Mouse (Mus musculus): ENCODE measurements around the gene Sumf1.

Gene Sumf1

GRCm38 (mm10) chr6:108092646-108093045 is 92.7 kb downstream of the Sumf1 start:
- no peak for DNase-seq (ENCODE audit: low spot score in 2 of 2)

- DNase-seq (ENCODE audit: low spot score in 2 of 2) = no peak
These were observed 94.1 kb downstream of the Sumf1 start for GRCm38 (mm10) chr6:108091296-108091695.

- DNase-seq (ENCODE audit: low spot score in 2 of 2) = no peak
These were observed 109.5 kb downstream of the Sumf1 start for GRCm38 (mm10) chr6:108075857-108076256.

GRCm38 (mm10) chr6:108074624-108075023 is 110.8 kb downstream of the Sumf1 start:
- DNase-seq (ENCODE audit: low spot score in 2 of 2) = peak; percentile 60 to 61

- DNase-seq (ENCODE audit: low spot score in 2 of 2) = no peak
These were observed 111.5 kb downstream of the Sumf1 start for GRCm38 (mm10) chr6:108073931-108074330.

GRCm38 (mm10) chr6:108073071-108073470 is 112.3 kb downstream of the Sumf1 start:
- peak; percentile 59 for DNase-seq (ENCODE audit: low spot score in 2 of 2)

GRCm38 (mm10) chr6:108070947-108071346 is 114.4 kb downstream of the Sumf1 start:
- DNase-seq (ENCODE audit: low spot score in 2 of 2) = no peak

- DNase-seq (ENCODE audit: low spot score in 2 of 2) = peak; percentile 84
These were observed 119.8 kb downstream of the Sumf1 start for GRCm38 (mm10) chr6:108065583-108065982.

GRCm38 (mm10) chr6:108064918-108065526 is 120.4 kb downstream of the Sumf1 start, which contains the start of gene Setmar:
TSS of gene Setmar (plus strand) at chr6:108065045.
- peak; percentile 97 for DNase-seq (ENCODE audit: low spot score in 2 of 2)

- DNase-seq (ENCODE audit: low spot score in 2 of 2) = no peak
These were observed 124.3 kb downstream of the Sumf1 start for GRCm38 (mm10) chr6:108061121-108061520.

- no peak for DNase-seq (ENCODE audit: low spot score in 2 of 2)
These were observed 127.3 kb downstream of the Sumf1 start for GRCm38 (mm10) chr6:108058066-108058465.

GRCm38 (mm10) chr6:108057353-108057752 is 128.0 kb downstream of the Sumf1 start:
- DNase-seq (ENCODE audit: low spot score in 2 of 2) = no peak

All from right cerebral cortex, adult 2 months (tissue).